Mouse (Mus musculus): ENCODE measurements around the gene Theg. TPM values are rescaled to one million over a fixed set of nuclear protein-coding genes. Genes with fewer than 3 reads are reported as not detected.

Theg gene
- polyA plus RNA-seq, 1 experiment from 2014 or later: not detected

GRCm38 (mm10) chr10:79607892-79608291 is 20.8 kb upstream of the Theg start:
- no peak overlapping the region for H3K4me3 ChIP-seq (ENCODE audit: low read depth, low read length)
- ATAC-seq (replicated peaks; ENCODE audit: insufficient number of reproducible peaks, low FRiP score, low TSS enrichment, low read depth): no peak
- 0 out of 2 replicates have a peak overlapping the region, but pooled peaks have one; percentile 9 for H3K9ac ChIP-seq (replicated peaks; ENCODE audit: low read length)
- no peaks in the 10 kb centered on the region for H3K36me3 ChIP-seq (replicated peaks; ENCODE audit: control insufficient read depth, insufficient read depth, low read depth, low read length)
- H3K9me3 ChIP-seq (replicated peaks; ENCODE audit: control insufficient read depth, low read length): no peaks in the 10 kb centered on the region
- H3K4me1 ChIP-seq (ENCODE audit: control insufficient read depth, insufficient read depth, low read length): peaks cover 4% of the 10 kb centered on the region; the same call in 1 of the 2 replicates
- peaks cover 19% of the 10 kb centered on the region for H3K27me3 ChIP-seq (ENCODE audit: control insufficient read depth, insufficient read depth, low read length)
- DNase-seq (ENCODE audit: low spot score): no peak
- H3K4me2 ChIP-seq (ENCODE audit: low read depth, low read length): no peak overlapping the region
- 41% methylated on average over 2 of the region's 2 CpGs for WGBS
- no peak overlapping the region for H3K27ac ChIP-seq (replicated peaks; ENCODE audit: low read depth, low read length)

DNA sequence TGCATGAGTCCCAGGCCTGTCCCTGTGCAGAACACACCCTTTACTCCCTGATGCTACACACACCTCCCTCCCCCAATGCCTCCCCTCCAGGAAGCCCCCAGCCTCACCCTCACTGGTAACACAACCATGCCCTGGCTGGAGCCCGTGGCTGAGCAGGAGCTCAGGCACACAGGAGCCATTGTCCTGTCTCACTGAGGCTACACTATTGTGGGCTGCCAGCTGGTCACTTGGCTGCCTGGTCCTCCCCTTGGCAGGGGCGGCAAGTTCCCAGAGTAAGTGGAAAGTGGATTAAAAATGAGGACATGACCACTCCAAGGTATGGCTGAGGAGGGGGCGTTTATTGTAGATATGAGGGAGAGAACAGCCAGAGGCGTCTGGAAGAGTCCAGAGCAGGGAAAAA is 19.4 kb upstream of the Theg start:
- Histone ChIP-seq H3K9ac (replicated peaks; ENCODE audit: low read length) (no peak overlapping the region), H3K4me2 (ENCODE audit: low read depth, low read length) (no peak overlapping the region), H3K36me3 (replicated peaks; ENCODE audit: control insufficient read depth, insufficient read depth, low read depth, low read length) (no peaks in the 10 kb centered on the region), H3K9me3 (replicated peaks; ENCODE audit: control insufficient read depth, low read length) (no peaks in the 10 kb centered on the region), H3K4me1 (ENCODE audit: control insufficient read depth, insufficient read depth, low read length) (no peaks in the 10 kb centered on the region), H3K27me3 (ENCODE audit: control insufficient read depth, insufficient read depth, low read length) (peaks cover 5% of the 10 kb centered on the region; the same call in 1 of the 2 replicates), H3K4me3 (ENCODE audit: low read depth, low read length) (no peak overlapping the region), H3K27ac (replicated peaks; ENCODE audit: low read depth, low read length) (no peak overlapping the region)
- 47% methylated on average over 4 of the region's 4 CpGs for WGBS
- ATAC-seq (replicated peaks; ENCODE audit: insufficient number of reproducible peaks, low FRiP score, low TSS enrichment, low read depth) (no peak), DNase-seq (ENCODE audit: low spot score) (no peak)

DNA sequence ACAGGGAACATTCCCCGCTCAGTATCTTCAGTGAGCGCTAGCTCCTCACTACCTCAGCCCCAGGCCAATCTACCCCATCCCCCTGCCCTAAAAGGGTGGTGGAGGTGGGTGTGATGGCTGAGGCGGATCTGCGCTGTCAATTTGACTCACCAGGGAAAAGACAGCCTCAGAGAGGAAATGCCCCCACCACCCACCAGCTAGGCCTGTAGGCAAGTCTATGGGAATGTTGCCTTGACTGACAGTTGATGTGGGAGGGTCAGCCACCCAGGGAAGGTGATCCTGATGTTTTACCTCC is 10.8 kb upstream of the Theg start:
- ATAC-seq (replicated peaks; ENCODE audit: insufficient number of reproducible peaks, low FRiP score, low TSS enrichment, low read depth) (no peak), DNase-seq (ENCODE audit: low spot score) (no peak)
- Histone ChIP-seq H3K36me3 (replicated peaks; ENCODE audit: control insufficient read depth, insufficient read depth, low read depth, low read length) (no peaks in the 10 kb centered on the region), H3K4me1 (ENCODE audit: control insufficient read depth, insufficient read depth, low read length) (no peaks in the 10 kb centered on the region), H3K27me3 (ENCODE audit: control insufficient read depth, insufficient read depth, low read length) (no peaks in the 10 kb centered on the region), H3K9ac (replicated peaks; ENCODE audit: low read length) (no peak overlapping the region), H3K9me3 (replicated peaks; ENCODE audit: control insufficient read depth, low read length) (no peaks in the 10 kb centered on the region), H3K27ac (replicated peaks; ENCODE audit: low read depth, low read length) (no peak overlapping the region), H3K4me2 (ENCODE audit: low read depth, low read length) (no peak overlapping the region), H3K4me3 (ENCODE audit: low read depth, low read length) (no peak overlapping the region)
- 60% methylated on average over 4 of the region's 4 CpGs for WGBS

- Histone ChIP-seq H3K27ac (replicated peaks; ENCODE audit: low read depth, low read length) (no peak overlapping the region), H3K9ac (replicated peaks; ENCODE audit: low read length) (0 out of 2 replicates have a peak overlapping the region, but pooled peaks have one; percentile 22), H3K4me1 (ENCODE audit: control insufficient read depth, insufficient read depth, low read length) (no peaks in the 10 kb centered on the region), H3K9me3 (replicated peaks; ENCODE audit: control insufficient read depth, low read length) (no peaks in the 10 kb centered on the region), H3K4me2 (ENCODE audit: low read depth, low read length) (no peak overlapping the region), H3K36me3 (replicated peaks; ENCODE audit: control insufficient read depth, insufficient read depth, low read depth, low read length) (no peaks in the 10 kb centered on the region), H3K4me3 (ENCODE audit: low read depth, low read length) (no peak overlapping the region), H3K27me3 (ENCODE audit: control insufficient read depth, insufficient read depth, low read length) (no peaks in the 10 kb centered on the region)
- WGBS: 34% methylated on average over 13 of the region's 13 CpGs
- no peak for DNase-seq (ENCODE audit: low spot score)
- ATAC-seq (replicated peaks; ENCODE audit: insufficient number of reproducible peaks, low FRiP score, low TSS enrichment, low read depth): no peak
Measured at GRCm38 (mm10) chr10:79597051-79597935, 10.2 kb upstream of the Theg start.

- no peaks in the 10 kb centered on the region for H3K9me3 ChIP-seq (replicated peaks; ENCODE audit: control insufficient read depth, low read length)
- ATAC-seq (replicated peaks; ENCODE audit: insufficient number of reproducible peaks, low FRiP score, low TSS enrichment, low read depth) (peak; percentile 51; the same call in 1 of the 2 replicates), DNase-seq (ENCODE audit: low spot score) (no peak)
- no peak overlapping the region for H3K4me3 ChIP-seq (ENCODE audit: low read depth, low read length)
- no peak overlapping the region for H3K9ac ChIP-seq (replicated peaks; ENCODE audit: low read length)
- H3K4me1 ChIP-seq (ENCODE audit: control insufficient read depth, insufficient read depth, low read length): no peaks in the 10 kb centered on the region
- no peaks in the 10 kb centered on the region for H3K27me3 ChIP-seq (ENCODE audit: control insufficient read depth, insufficient read depth, low read length)
- H3K36me3 ChIP-seq (replicated peaks; ENCODE audit: control insufficient read depth, insufficient read depth, low read depth, low read length): no peaks in the 10 kb centered on the region
- no peak overlapping the region for H3K4me2 ChIP-seq (ENCODE audit: low read depth, low read length)
- H3K27ac ChIP-seq (replicated peaks; ENCODE audit: low read depth, low read length): no peak overlapping the region
- 60% methylated on average over 8 of the region's 8 CpGs for WGBS
Measured at GRCm38 (mm10) chr10:79595590-79595929, 8.4 kb upstream of the Theg start.

DNA sequence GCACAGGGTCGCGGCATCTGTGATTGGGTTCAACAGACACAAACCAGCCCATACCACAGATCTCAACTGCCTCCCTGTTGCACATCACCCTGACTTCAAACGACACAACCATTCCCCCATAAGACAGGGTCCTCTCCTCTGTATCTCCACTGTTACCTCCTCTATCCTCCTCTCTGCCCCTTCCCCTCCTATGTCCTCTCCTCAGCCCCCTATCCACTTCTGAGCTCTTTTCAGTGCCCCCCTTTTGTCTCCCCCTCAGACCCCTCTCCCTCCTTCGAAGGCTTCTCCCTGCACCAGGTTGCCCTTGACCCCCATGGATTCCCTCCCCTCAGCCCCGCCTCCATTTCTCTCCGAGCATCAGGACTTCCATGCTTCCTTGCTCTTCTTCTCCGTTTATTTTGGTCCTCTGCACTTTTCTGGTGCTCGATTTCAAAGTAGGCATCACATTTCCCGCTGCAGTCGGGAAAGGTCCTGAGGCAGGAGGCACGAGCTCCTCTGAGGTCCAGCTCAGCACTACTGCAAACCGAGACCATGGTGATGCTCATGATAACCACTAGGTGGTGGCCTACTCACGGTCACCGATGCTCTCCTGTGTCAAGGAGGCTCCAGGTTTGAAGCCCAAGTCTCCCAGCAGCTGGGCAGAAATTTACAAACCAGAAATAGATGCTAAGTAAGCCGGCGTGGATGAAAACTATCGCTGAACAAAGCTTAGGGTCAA is 7.9 kb upstream of the Theg start:
- Histone ChIP-seq H3K36me3 (replicated peaks; ENCODE audit: control insufficient read depth, insufficient read depth, low read depth, low read length) (no peaks in the 10 kb centered on the region), H3K4me3 (ENCODE audit: low read depth, low read length) (no peak overlapping the region), H3K4me1 (ENCODE audit: control insufficient read depth, insufficient read depth, low read length) (no peaks in the 10 kb centered on the region), H3K27me3 (ENCODE audit: control insufficient read depth, insufficient read depth, low read length) (no peaks in the 10 kb centered on the region), H3K9ac (replicated peaks; ENCODE audit: low read length) (no peak overlapping the region), H3K9me3 (replicated peaks; ENCODE audit: control insufficient read depth, low read length) (no peaks in the 10 kb centered on the region), H3K4me2 (ENCODE audit: low read depth, low read length) (no peak overlapping the region; the same call in 1 of the 2 replicates), H3K27ac (replicated peaks; ENCODE audit: low read depth, low read length) (no peak overlapping the region)
- DNase-seq (ENCODE audit: low spot score) (peak; percentile 88), ATAC-seq (replicated peaks; ENCODE audit: insufficient number of reproducible peaks, low FRiP score, low TSS enrichment, low read depth) (peak; percentile 80)
- WGBS: 16% methylated on average over 17 of the region's 17 CpGs

DNA sequence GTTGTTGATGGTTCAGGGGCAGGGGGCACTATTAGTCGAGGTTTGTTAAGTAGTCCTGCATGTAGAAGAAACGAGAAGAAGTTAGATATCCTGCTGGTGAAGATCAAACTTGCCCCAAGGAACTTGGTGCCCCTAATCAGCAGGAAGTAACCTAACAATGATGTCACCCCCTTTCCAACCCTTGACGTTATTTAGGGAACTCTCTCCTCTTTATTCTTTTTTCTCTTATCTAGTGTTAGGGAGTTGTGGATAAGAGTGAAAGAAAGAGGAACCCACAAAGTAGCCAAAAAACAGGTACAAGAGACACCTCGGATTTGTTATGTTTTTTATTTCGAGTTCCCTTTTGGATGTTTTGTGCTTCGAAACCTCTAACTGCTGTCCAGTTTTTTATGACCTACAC is 7.0 kb upstream of the Theg start:
- Histone ChIP-seq H3K36me3 (replicated peaks; ENCODE audit: control insufficient read depth, insufficient read depth, low read depth, low read length) (no peaks in the 10 kb centered on the region), H3K9me3 (replicated peaks; ENCODE audit: control insufficient read depth, low read length) (no peaks in the 10 kb centered on the region), H3K4me2 (ENCODE audit: low read depth, low read length) (no peak overlapping the region), H3K27me3 (ENCODE audit: control insufficient read depth, insufficient read depth, low read length) (no peaks in the 10 kb centered on the region), H3K4me3 (ENCODE audit: low read depth, low read length) (no peak overlapping the region), H3K4me1 (ENCODE audit: control insufficient read depth, insufficient read depth, low read length) (no peaks in the 10 kb centered on the region), H3K9ac (replicated peaks; ENCODE audit: low read length) (no peak overlapping the region), H3K27ac (replicated peaks; ENCODE audit: low read depth, low read length) (no peak overlapping the region)
- WGBS: 58% methylated on average over 6 of the region's 6 CpGs
- ATAC-seq (replicated peaks; ENCODE audit: insufficient number of reproducible peaks, low FRiP score, low TSS enrichment, low read depth) (no peak), DNase-seq (ENCODE audit: low spot score) (no peak)

DNA sequence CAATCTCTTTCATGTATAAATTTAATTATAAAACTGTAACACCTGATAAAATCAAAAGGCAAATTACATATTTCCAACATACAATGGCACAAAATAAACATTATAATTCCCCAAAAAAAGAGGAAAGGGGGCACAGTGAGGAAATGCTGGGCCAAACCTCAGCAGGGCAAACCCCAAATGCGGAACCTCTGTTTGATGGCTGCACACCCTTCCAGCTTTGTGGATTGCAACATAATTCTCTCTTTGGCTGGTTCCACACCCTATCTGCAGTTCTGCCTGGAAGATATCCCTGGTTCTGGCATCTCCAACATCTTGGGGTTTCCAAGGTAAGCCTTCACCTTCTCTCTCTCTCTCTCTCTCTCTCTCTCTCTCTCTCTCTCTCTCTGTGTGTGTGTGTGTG is 3.6 kb upstream of the Theg start:
- no peak overlapping the region for H3K9ac ChIP-seq (replicated peaks; ENCODE audit: low read length)
- H3K4me1 ChIP-seq (ENCODE audit: control insufficient read depth, insufficient read depth, low read length): no peaks in the 10 kb centered on the region
- H3K36me3 ChIP-seq (replicated peaks; ENCODE audit: control insufficient read depth, insufficient read depth, low read depth, low read length): no peaks in the 10 kb centered on the region
- no peak for DNase-seq (ENCODE audit: low spot score)
- WGBS: 100% methylated on average over 1 of the region's 1 CpGs
- H3K27ac ChIP-seq (replicated peaks; ENCODE audit: low read depth, low read length): no peak overlapping the region
- H3K9me3 ChIP-seq (replicated peaks; ENCODE audit: control insufficient read depth, low read length): no peaks in the 10 kb centered on the region
- no peak overlapping the region for H3K4me2 ChIP-seq (ENCODE audit: low read depth, low read length)
- H3K27me3 ChIP-seq (ENCODE audit: control insufficient read depth, insufficient read depth, low read length): no peaks in the 10 kb centered on the region
- ATAC-seq (replicated peaks; ENCODE audit: insufficient number of reproducible peaks, low FRiP score, low TSS enrichment, low read depth): no peak
- no peak overlapping the region for H3K4me3 ChIP-seq (ENCODE audit: low read depth, low read length)

Data from embryonic facial prominence, embryonic 11.5 days (tissue).